Mouse (Mus musculus): Measurements from ENCODE around the gene Spty2d1. TPM values are rescaled to one million over a fixed set of nuclear protein-coding genes. Genes with fewer than 3 reads are reported as not detected.
A peak's percentile ranks its signal among the peaks of the same experiment; 100 is the strongest.

The Spty2d1 gene
- polyA plus RNA-seq, 1 experiment from 2014 or later: 9.8 TPM

- 91% methylated on average over 4 of the region's 4 CpGs for WGBS
- H3K4me3 ChIP-seq: no peak overlapping the region
- no peaks in the 10 kb centered on the region for H3K27me3 ChIP-seq
- no peaks in the 10 kb centered on the region for H3K4me1 ChIP-seq (replicated peaks)
- no peak for ATAC-seq (ENCODE audit: low FRiP score)
- no peaks in the 10 kb centered on the region for H3K36me3 ChIP-seq
- no peak overlapping the region for H3K4me2 ChIP-seq
- H3K9me3 ChIP-seq: no peaks in the 10 kb centered on the region; the same call in 1 of the 2 replicates
- no peak overlapping the region for H3K9ac ChIP-seq
- no peak overlapping the region for H3K27ac ChIP-seq
Measured at GRCm38 (mm10) chr7:46974648-46975047, 33.6 kb downstream of the Spty2d1 start.

DNA sequence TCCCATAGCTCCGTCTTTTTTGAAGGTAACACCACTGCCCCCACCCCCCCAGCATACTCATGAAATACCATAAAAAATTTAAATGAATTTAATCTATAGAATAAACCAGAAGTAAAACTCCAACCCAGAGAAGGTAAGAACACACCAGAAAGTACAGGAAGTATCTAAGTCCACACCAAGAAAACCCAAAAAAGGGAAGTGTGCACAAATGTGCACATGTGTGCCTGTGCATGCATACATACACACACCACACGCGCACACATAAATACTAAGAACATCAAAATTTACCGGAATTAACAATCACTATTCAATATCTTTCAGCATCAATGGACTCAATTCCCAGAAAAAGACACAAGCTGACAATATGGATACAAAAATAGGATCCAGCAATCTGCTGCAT lies 38.3 kb downstream of the Spty2d1 start:
- H3K36me3 ChIP-seq: no peaks in the 10 kb centered on the region
- no peak overlapping the region for H3K4me2 ChIP-seq
- no peak overlapping the region for H3K27ac ChIP-seq
- H3K9me3 ChIP-seq: no peaks in the 10 kb centered on the region; the same call in 1 of the 2 replicates
- 90% methylated on average over 4 of the region's 4 CpGs for WGBS
- no peaks in the 10 kb centered on the region for H3K4me1 ChIP-seq (replicated peaks)
- ATAC-seq (ENCODE audit: low FRiP score): no peak
- H3K4me3 ChIP-seq: no peak overlapping the region
- no peaks in the 10 kb centered on the region for H3K27me3 ChIP-seq
- H3K9ac ChIP-seq: no peak overlapping the region

GRCm38 (mm10) chr7:46964070-46964469 lies 44.1 kb downstream of the Spty2d1 start:
- 86% methylated on average over 7 of the region's 7 CpGs for WGBS

DNA sequence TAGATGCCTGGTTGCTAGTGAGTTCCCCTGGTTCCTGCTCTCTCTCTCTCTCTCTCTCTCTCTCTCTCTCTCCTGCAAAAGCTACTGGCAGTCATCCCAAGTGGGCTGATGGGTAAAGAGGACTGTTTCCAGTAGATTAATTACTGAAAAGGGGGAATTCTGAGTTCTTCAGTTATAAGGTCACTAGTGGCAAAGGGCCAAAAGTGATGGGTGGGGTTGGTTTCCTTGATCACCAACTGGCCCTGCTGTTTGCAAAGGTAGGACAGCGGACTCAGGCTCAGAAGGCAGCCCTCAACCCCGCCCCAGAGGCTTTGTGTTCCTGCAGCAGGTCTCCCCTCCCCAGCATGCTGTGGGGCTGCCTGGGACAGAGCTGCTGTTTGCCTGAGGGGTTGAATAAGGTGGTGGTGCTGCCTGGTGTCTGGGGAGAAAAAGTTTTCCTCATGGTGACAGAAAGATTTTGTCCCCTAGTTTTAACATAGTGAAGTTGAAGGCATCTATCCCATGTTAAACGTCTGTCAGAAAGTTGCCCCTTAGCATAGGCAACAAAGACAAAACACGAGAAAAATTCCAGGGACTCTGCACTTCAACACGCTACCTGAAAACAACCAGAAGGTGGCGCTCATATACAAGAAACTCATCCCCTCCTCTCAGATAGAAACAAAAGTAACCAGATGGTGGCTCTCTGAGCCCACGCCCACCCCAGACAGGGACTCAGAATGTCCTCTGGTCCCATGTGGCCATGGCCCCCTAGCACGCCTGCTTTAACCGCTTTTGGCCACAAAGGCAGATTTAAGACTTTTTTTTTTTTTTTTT lies 45.2 kb downstream of the Spty2d1 start:
- Histone ChIP-seq H3K36me3 (no peaks in the 10 kb centered on the region), H3K27me3 (peaks cover 11% of the 10 kb centered on the region), H3K4me3 (no peak overlapping the region), H3K9me3 (no peaks in the 10 kb centered on the region), H3K27ac (peak overlapping the region; percentile 58), H3K4me1 (replicated peaks) (peaks cover 12% of the 10 kb centered on the region), H3K4me2 (peak overlapping the region; percentile 29; the same call in 1 of the 2 replicates), H3K9ac (no peak overlapping the region)
- ATAC-seq (ENCODE audit: low FRiP score): peak; percentile 73
- 1% methylated on average over 9 of the region's 9 CpGs for WGBS

More at GRCm38 (mm10) chr7:46964070-46964469, 44.1 kb downstream of the Spty2d1 start:
- Histone ChIP-seq H3K9ac (no peak overlapping the region), H3K27ac (no peak overlapping the region), H3K36me3 (no peaks in the 10 kb centered on the region), H3K27me3 (peaks cover 11% of the 10 kb centered on the region), H3K4me2 (no peak overlapping the region), H3K9me3 (no peaks in the 10 kb centered on the region), H3K4me1 (replicated peaks) (peaks cover 12% of the 10 kb centered on the region; the same call in 1 of the 2 replicates), H3K4me3 (no peak overlapping the region)
- no peak for ATAC-seq (ENCODE audit: low FRiP score)

DNA sequence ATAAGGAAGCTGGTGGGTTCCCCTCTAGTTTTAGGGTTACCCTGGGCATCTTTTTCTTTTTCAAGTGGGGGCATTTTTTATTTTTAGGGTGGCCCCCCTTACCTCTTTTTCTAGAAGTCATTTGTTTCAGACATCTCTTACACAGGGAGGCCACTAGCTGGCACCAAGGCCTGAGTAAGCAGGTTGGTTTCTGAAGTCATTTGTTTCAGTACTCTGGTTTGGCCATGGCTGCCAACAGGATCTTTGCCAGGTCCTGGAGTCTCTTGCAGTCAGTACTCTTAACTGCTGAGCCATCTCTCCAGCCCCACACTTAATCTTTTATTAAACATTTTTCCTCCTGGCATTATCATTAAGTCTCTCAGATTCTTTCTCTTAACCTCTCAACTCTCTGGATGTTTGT lies 46.1 kb downstream of the Spty2d1 start:
- Histone ChIP-seq H3K9me3 (no peaks in the 10 kb centered on the region), H3K4me2 (no peak overlapping the region), H3K4me1 (replicated peaks) (peaks cover 21% of the 10 kb centered on the region), H3K9ac (no peak overlapping the region), H3K36me3 (no peaks in the 10 kb centered on the region), H3K4me3 (no peak overlapping the region), H3K27ac (peak overlapping the region; percentile 58; the same call in 1 of the 2 replicates), H3K27me3 (peaks cover 11% of the 10 kb centered on the region)
- no peak for ATAC-seq (ENCODE audit: low FRiP score)

GRCm38 (mm10) chr7:46960991-46961390 lies 47.2 kb downstream of the Spty2d1 start:
- Histone ChIP-seq H3K27me3 (peaks cover 11% of the 10 kb centered on the region), H3K9ac (no peak overlapping the region)

GRCm38 (mm10) chr7:46958853-46959252 lies 49.4 kb downstream of the Spty2d1 start:
- peaks cover 11% of the 10 kb centered on the region for H3K27me3 ChIP-seq
- ATAC-seq (ENCODE audit: low FRiP score): no peak
- H3K4me3 ChIP-seq: peak overlapping the region; percentile 66
- H3K36me3 ChIP-seq: peaks cover 15% of the 10 kb centered on the region
- H3K9me3 ChIP-seq: no peaks in the 10 kb centered on the region
- peaks cover 21% of the 10 kb centered on the region for H3K4me1 ChIP-seq (replicated peaks)
- no peak overlapping the region for H3K27ac ChIP-seq
- WGBS: 18% methylated on average over 9 of the region's 9 CpGs
- H3K4me2 ChIP-seq: peak overlapping the region; percentile 83
- H3K9ac ChIP-seq: peak overlapping the region; percentile 81

More at GRCm38 (mm10) chr7:46960991-46961390, 47.2 kb downstream of the Spty2d1 start:
- H3K9me3 ChIP-seq: no peaks in the 10 kb centered on the region
- H3K36me3 ChIP-seq: no peaks in the 10 kb centered on the region
- no peak overlapping the region for H3K27ac ChIP-seq
- peaks cover 22% of the 10 kb centered on the region for H3K4me1 ChIP-seq (replicated peaks)
- H3K4me3 ChIP-seq: no peak overlapping the region
- no peak overlapping the region for H3K4me2 ChIP-seq
- 73% methylated on average over 3 of the region's 3 CpGs for WGBS
- no peak for ATAC-seq (ENCODE audit: low FRiP score)

DNA sequence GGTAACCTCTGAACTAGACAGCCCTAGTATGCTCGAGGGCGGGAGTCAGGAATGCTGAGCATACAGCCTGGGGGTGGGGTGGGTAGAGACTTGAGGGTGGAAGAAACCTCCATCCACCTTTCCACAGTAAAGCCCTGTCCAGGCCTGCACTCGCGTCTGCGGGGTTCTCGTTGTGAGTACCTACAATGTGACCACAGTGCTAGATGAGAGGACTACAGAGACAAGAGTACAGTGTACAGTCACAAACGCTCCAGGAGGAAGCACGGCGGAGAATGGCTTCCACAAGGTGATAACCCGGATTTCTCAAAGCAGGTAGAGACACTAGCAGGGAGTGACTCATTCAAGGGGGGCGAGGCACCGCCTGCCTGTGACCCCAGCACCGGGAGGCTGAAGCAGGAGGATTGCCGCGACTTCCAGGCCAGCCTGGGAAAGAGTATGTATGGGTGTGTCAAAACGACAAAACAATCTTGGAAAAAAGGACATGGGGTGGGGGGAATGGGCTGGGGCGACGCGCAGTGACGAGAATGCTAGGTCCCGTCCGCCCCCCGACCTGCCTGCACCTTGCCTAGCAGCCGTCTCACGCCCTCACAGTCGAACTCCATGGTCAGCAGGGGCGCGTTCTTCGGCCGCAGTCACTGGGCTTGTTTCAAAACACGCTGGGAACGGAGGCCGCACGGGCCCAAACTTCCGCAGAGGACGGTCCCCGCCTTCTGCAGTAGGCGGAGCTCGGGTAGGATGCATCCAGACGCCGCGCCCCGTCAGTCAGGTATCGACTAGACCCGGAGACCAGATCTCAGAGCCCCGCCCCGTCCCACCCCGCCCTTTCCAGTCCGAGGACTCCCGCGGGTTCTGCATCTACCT lies 50.1 kb downstream of the Spty2d1 start, which contains the start of gene Uevld:
Uevld (minus strand) TSS at position 697 of the 861 bp plus-strand sequence.
- H3K27me3 ChIP-seq: peaks cover 11% of the 10 kb centered on the region
- H3K9ac ChIP-seq: peak within 1 kb of the TSS; percentile 81
- H3K36me3 ChIP-seq: peaks cover 22% of the 10 kb centered on the region
- peak; percentile 91 for ATAC-seq (ENCODE audit: low FRiP score)
- H3K4me1 ChIP-seq (replicated peaks): peaks cover 15% of the 10 kb centered on the region
- peak within 1 kb of the TSS; percentile 83 for H3K4me2 ChIP-seq
- WGBS: under 1% methylated on average over 51 of the region's 51 CpGs
- H3K4me3 ChIP-seq: peak within 1 kb of the TSS; percentile 66
- no peak within 1 kb of the TSS; the same call in 1 of the 2 replicates for H3K27ac ChIP-seq
- no peaks in the 10 kb centered on the region for H3K9me3 ChIP-seq

Other genes starting within 250 kb of the Spty2d1 start
- 15.6 and 16.3 TPM in 2 replicates for gene Hps5, start 212.3 kb downstream of the Spty2d1 start, polyA plus RNA-seq (2015; fragmentation: Nextera tagmentation; extraction: Ambion mirVana)
- 43.7 and 44.2 TPM in 2 replicates for gene Gtf2h1, start 212.3 kb downstream of the Spty2d1 start, polyA plus RNA-seq (2015; fragmentation: Nextera tagmentation; extraction: Ambion mirVana)
- gene Ldha, start 166.9 kb downstream of the Spty2d1 start, polyA plus RNA-seq (2015; fragmentation: Nextera tagmentation; extraction: Ambion mirVana): 521 and 535 TPM in 2 replicates
- 0.26 and 0.35 TPM in 2 replicates for gene Ldhc, start 147.2 kb downstream of the Spty2d1 start, polyA plus RNA-seq (2015; fragmentation: Nextera tagmentation; extraction: Ambion mirVana)
- gene Tsg101, start 88.4 kb downstream of the Spty2d1 start, polyA plus RNA-seq (2015; fragmentation: Nextera tagmentation; extraction: Ambion mirVana): 397 and 415 TPM in 2 replicates
- 5.0 and 5.9 TPM in 2 replicates for gene Uevld, start 49.9 kb downstream of the Spty2d1 start, polyA plus RNA-seq (2015; fragmentation: Nextera tagmentation; extraction: Ambion mirVana)
- gene Gm9999, start 24.8 kb downstream of the Spty2d1 start, polyA plus RNA-seq (2015; fragmentation: Nextera tagmentation; extraction: Ambion mirVana): not detected in 2 replicates
- gene Tmem86a, start 42.2 kb upstream of the Spty2d1 start, polyA plus RNA-seq (2015; fragmentation: Nextera tagmentation; extraction: Ambion mirVana): 24.4 and 27.1 TPM in 2 replicates
- gene Ptpn5, start 125.3 kb upstream of the Spty2d1 start, polyA plus RNA-seq (2015; fragmentation: Nextera tagmentation; extraction: Ambion mirVana): 112 and 120 TPM in 2 replicates
- not detected in 2 replicates for gene Mrgpra6, start 196.5 kb upstream of the Spty2d1 start, polyA plus RNA-seq (2015; fragmentation: Nextera tagmentation; extraction: Ambion mirVana)
- gene Mrgpra9, start 244.4 kb upstream of the Spty2d1 start, polyA plus RNA-seq (2015; fragmentation: Nextera tagmentation; extraction: Ambion mirVana): not detected in 2 replicates

Measured in hindbrain, embryonic 13.5 days (tissue).